Mouse (Mus musculus) urinary bladder, adult 2 months (tissue): ENCODE data around the gene Hdc. TPM values are rescaled to one million over a fixed set of nuclear protein-coding genes. Genes with fewer than 3 reads are reported as not detected.
A peak's percentile ranks its signal among the peaks of the same experiment; 100 is the strongest.

Experiments
- DNase-seq: peaks from one replicate; pipeline ENCODE4 v3.0.0; 2022; ENCODE audit warnings: low spot score
- polyA plus RNA-seq: library from polyadenylated mRNA; depleted of rRNA; stranded (reverse); fragments of >200 nt; gene quantifications from 2 replicates; pipeline ENCODE4 v1.2.3, GENCODE M21; 2012; rRNA removed

Gene Hdc
- polyA plus RNA-seq, 1 experiment = 0.58 TPM

DNA sequence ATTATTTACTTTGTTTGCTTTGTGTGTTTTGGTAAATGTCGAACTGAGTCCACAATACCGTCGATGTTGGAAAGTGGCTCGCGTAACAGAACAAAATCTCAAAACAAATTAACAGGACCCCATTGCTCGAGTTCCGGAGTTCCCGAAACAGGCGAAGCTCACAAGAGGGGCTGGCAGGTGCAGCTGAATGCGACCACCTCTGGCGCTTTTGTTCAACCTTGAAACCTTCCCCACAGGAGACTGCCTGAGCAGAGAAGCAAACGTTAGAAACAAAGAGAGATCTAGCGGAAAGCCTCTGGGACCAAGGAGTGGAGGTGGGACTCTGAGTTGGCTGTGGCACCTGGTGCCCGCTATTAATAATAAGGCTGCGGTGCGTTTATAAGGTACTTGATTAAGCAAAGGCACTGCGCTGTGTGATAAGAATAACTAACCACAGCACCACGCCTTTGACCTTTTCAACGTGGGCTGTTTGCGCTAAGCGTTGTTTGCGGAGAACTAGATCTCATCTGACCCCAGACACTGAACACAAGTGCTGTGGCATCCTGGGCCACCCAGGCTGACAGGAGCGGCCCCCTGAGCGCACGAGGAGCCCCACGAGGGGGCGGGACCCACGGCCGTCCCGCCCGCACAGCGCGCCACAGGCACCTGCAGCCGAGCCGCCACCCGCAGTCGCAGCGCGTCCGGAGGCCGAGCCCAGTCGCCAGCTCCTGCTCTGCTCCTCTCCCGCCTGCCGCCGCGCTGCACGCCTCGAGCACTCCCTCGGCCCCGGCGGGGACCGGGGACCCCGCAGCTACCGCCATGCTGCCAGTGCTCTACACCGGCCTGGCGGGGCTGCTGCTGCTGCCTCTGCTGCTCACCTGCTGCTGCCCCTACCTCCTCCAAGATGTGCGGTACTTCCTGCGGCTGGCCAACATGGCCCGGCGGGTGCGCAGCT, 66.5 kb downstream of the Hdc start, which contains the start of gene Slc27a2:
Slc27a2 (plus strand) TSS at position 51 of the 934 bp plus-strand sequence.
- peak; percentile 29 for DNase-seq

GRCm38 (mm10) chr2:126551896-126552295, 67.2 kb downstream of the Hdc start:
- DNase-seq = no peak

GRCm38 (mm10) chr2:126551244-126551890, 67.7 kb downstream of the Hdc start:
- DNase-seq = no peak

DNA sequence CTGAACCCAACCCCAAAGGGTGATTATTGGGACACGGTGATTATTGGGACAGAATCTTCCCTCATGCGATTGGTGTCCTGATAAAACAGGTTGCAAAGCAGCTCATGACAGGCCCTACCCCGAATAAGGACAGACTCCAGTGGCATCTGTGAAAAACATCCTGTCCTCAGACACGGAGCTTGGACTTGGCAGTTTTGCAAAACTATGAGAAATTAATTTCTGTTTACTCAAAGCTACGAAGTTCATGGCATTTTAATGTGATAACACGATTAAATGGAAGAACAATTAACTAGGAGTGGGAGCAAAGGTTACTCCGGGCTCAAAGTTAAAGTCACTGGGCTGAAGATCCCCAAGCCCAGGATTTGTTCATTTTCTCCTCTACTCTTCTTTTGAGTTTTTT, 69.4 kb downstream of the Hdc start:
- no peak for DNase-seq

DNA sequence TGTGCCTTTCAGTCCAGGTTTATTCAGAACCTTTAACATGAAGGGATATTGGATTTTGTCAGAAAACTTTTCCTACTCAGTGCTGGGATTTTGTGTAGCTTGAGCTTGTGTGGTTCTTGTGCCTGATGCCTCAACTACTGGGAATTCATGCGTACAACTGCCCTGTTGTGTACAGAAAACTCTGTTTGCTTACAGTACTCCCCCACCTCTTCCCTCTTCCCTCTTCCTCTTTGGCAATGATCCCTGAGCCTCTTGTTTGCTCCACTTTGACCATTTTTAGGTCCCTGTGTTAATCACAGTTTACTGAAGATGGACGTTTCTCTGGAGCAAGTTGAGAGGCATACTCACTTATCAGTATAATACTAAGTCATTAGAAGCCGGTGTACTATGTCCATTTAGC, 72.7 kb downstream of the Hdc start:
- DNase-seq = no peak

DNA sequence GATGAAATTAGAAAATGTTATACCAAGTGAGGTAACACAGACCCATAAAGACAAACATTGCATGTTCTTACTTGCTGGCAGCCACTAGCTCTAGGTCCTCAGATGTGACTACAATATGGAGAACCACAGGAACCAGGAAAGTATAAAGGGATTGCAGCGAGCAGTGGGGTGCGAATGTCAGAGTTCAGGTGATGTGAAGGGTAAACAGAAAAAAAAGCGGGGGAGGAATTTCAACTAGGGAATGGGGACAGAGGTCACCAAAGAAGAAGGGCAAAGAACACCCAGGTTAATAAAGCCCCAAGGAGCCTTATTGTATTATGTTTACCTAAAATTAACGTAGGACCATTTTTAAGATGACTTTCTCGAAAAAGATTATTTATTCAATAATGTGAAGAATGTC, 73.8 kb downstream of the Hdc start:
- no peak for DNase-seq

Other genes with a start within 250 kb of the Hdc start
- 0.78 and 0.99 TPM in 2 replicates for gene Atp8b4, start 118.6 kb downstream of the Hdc start, polyA plus RNA-seq
- gene Slc27a2, start 66.9 kb downstream of the Hdc start, polyA plus RNA-seq = 0.04 and 0.06 TPM in 2 replicates
- 16.4 and 17.1 TPM in 2 replicates for gene Gabpb1, start 57.0 kb upstream of the Hdc start, polyA plus RNA-seq
- gene Usp8, start 88.0 kb upstream of the Hdc start, polyA plus RNA-seq = 38.9 and 40.3 TPM in 2 replicates
- gene Usp50, start 164.2 kb upstream of the Hdc start, polyA plus RNA-seq = 2.8 and 3.4 TPM in 2 replicates